Mouse (Mus musculus) left cerebral cortex, adult 2 months (tissue): ENCODE results near the gene Sipa1. TPM values are rescaled to one million over a fixed set of nuclear protein-coding genes. Genes with fewer than 3 reads are reported as not detected.

Experiments used
- DNase-seq, 2 experiments: peaks; one replicate each; pipeline ENCODE4 v3.0.0; 2021 to 2022; ENCODE audit warnings: low spot score in 2 of 2, mixed read lengths in 1 of 2; ENCODE audit errors: extremely low spot score in 1 of 2
- H3K27ac ChIP-seq: fragments of 200-600 bp; 2 replicates; pipeline ENCODE4 v1.8.1; 2022
- H3K4me3 ChIP-seq: fragments of 200-600 bp; 2 replicates; pipeline ENCODE4 v1.8.1; 2022
- CTCF ChIP-seq: fragments of 200-600 bp; IDR thresholded peaks from 2 replicates; pipeline ENCODE4 v1.8.1; 2022; ENCODE audit warnings: antibody characterized with exemption, mild to moderate bottlenecking, moderate library complexity
- intact Hi-C: fragments of 180-260 bp; cut with DNase I; formaldehyde crosslinking; loops from one replicate; pipeline ENCODE4 v1.15.1; 2025
- microRNA-seq, 2 experiments: library from miRNA; unstranded; fragments of <30 nt; microRNA quantifications; one replicate each; pipeline ENCODE4 v1.2.0; 2021
- total RNA-seq, 2 experiments: library from RNA; stranded (reverse); gene quantifications; 2 replicates each; pipeline ENCODE4 v1.2.3; 2021

The Sipa1 gene
- total RNA-seq, 2 experiments from 2014 or later, result 18.2 to 19.0 TPM

GRCm38 (mm10) chr19:5611973-5612372, 51.5 kb downstream of the Sipa1 start:
- H3K27ac ChIP-seq, result no peak overlapping the region
- no peak for DNase-seq
- intact Hi-C loops, result no loop called here
- H3K4me3 ChIP-seq, result no peak overlapping the region
- no peak; the same call in 1 of the 2 replicates for TF ChIP-seq CTCF

GRCm38 (mm10) chr19:5609547-5610404, 53.7 kb downstream of the Sipa1 start, which contains the start of gene Kat5:
Gene Kat5, minus strand, starts transcription at chr19:5610237.
- DNase-seq, result peak; percentile 88 to 92
- peak within 1 kb of the TSS; percentile 65 for H3K4me3 ChIP-seq
- peak within 1 kb of the TSS; percentile 99 for H3K27ac ChIP-seq
- TF ChIP-seq CTCF, result peak; percentile 8; the same call in 1 of the 2 replicates
- intact Hi-C loops, result loop anchor here (1.0 kb wide), 1 partner anchor 28 kb away; the partner anchor contains the start of gene Rela

DNA sequence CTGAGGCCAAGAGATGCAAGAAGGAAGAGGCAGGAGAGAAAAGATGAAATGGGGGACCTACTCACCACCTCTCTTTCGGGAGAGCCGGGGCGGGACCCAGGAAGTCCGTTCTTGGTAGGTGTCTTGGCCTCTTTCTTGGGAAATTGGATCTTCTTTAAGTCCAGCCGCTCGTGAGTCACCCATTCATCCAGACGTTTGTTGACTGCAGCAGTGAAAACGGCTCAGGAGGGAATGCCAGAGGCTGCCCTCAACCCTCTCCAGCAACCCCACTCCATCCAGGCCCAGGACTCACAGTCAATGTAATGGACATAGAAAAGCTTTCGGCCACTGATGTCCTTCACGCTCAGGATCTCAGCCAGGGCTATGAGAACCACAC, 54.3 kb downstream of the Sipa1 start:
- intact Hi-C loops, result no loop called here
- TF ChIP-seq CTCF, result no peak
- no peak for DNase-seq
- H3K27ac ChIP-seq, result peak overlapping the region; percentile 99
- H3K4me3 ChIP-seq, result peak overlapping the region; percentile 65

- no peak for TF ChIP-seq CTCF
- Histone ChIP-seq H3K4me3 (peak overlapping the region; percentile 65), H3K27ac (no peak overlapping the region; the same call in 1 of the 2 replicates)
- DNase-seq, result no peak
- intact Hi-C loops, result no loop called here
These were observed 54.8 kb downstream of the Sipa1 start for GRCm38 (mm10) chr19:5608707-5609106.

GRCm38 (mm10) chr19:5607705-5608410, 55.6 kb downstream of the Sipa1 start:
- no peak for TF ChIP-seq CTCF
- DNase-seq, result no peak
- intact Hi-C loops, result no loop called here
- Histone ChIP-seq H3K27ac (no peak overlapping the region), H3K4me3 (no peak overlapping the region)

GRCm38 (mm10) chr19:5606196-5606595, 57.3 kb downstream of the Sipa1 start:
- intact Hi-C loops, result no loop called here
- peak; percentile 25 for TF ChIP-seq CTCF
- no peak overlapping the region for H3K4me3 ChIP-seq
- no peak overlapping the region for H3K27ac ChIP-seq
- DNase-seq, result no peak

DNA sequence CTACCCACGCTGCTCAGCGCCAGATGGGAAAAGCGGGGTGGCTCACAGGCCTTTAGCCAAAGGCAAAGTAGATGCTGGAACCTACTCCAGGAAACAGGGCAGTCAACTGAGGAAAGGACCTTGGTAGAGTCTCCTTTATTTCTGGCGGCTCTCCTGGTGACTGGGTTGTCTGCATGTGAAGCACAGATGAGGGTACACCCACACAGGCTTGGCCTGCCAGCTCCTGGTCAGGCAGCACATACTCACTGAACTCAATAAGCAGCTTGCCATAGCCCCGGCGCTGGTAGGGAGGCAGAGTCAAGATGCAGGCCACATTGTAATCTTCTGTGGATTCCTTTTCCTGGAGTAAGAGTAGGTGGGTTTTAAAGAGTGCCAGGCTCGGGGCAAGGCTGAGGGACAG, 58.4 kb downstream of the Sipa1 start:
- DNase-seq, result peak in 1 of 2 experiments; percentile 36
- intact Hi-C loops, result no loop called here

GRCm38 (mm10) chr19:5603664-5604063, 59.8 kb downstream of the Sipa1 start:
- intact Hi-C loops, result no loop called here
- Histone ChIP-seq H3K4me3 (no peak overlapping the region), H3K27ac (no peak overlapping the region)
- no peak for TF ChIP-seq CTCF
- no peak for DNase-seq

More for the DNA sequence above, 58.4 kb downstream of the Sipa1 start:
- Histone ChIP-seq H3K4me3 (no peak overlapping the region), H3K27ac (no peak overlapping the region)
- no peak for TF ChIP-seq CTCF

GRCm38 (mm10) chr19:5601752-5602541, 61.6 kb downstream of the Sipa1 start, which contains the start of gene Rnaseh2c:
Gene Rnaseh2c, plus strand, starts transcription at chr19:5601873.
- DNase-seq, result peak; percentile 73 to 74
- peak within 1 kb of the TSS; percentile 88 for H3K27ac ChIP-seq
- TF ChIP-seq CTCF, result no peak
- H3K4me3 ChIP-seq, result peak within 1 kb of the TSS; percentile 74
- intact Hi-C loops, result no loop called here

Small RNA genes lying within 50 kb of the gene (microRNA-seq; reads per million reads assigned to microRNA genes)
- 1.9 to 2.4 reads per million in 2 experiments for gene Mir6987

Other genes with a start within 250 kb of the Sipa1 start
- 100 to 1,000 TPM; 248 to 267 TPM for gene Drap1, start 238.7 kb downstream of the Sipa1 start, total RNA-seq
- gene AI837181, start 238.6 kb downstream of the Sipa1 start, total RNA-seq, result 10 to 100 TPM; 68.0 to 74.1 TPM
- gene Fosl1, start 216.2 kb downstream of the Sipa1 start, total RNA-seq, result under 1 TPM in 1 of 2 experiments, not detected in 1; 0.65 TPM
- 10 to 100 TPM; 29.5 to 30.6 TPM for gene Ccdc85b, start 205.8 kb downstream of the Sipa1 start, total RNA-seq
- gene Fibp, start 203.1 kb downstream of the Sipa1 start, total RNA-seq, result 10 to 100 TPM; 88.9 to 92.1 TPM
- gene Ctsw, start 195.2 kb downstream of the Sipa1 start, total RNA-seq, result under 1 TPM; 0.36 to 0.47 TPM
- 10 to 100 TPM; 16.8 to 17.2 TPM for gene Efemp2, start 189.8 kb downstream of the Sipa1 start, total RNA-seq
- gene Mus81, start 175.3 kb downstream of the Sipa1 start, total RNA-seq, result 10 to 100 TPM; 33.3 to 33.4 TPM
- gene Cfl1, start 173.3 kb downstream of the Sipa1 start, total RNA-seq, result 1,000 to 10,000 TPM; 1,296 to 1,301 TPM
- gene 1700020D05Rik, start 159.9 kb downstream of the Sipa1 start, total RNA-seq, result 1 to 10 TPM; 8.0 to 9.2 TPM
- gene Snx32, start 153.2 kb downstream of the Sipa1 start, total RNA-seq, result 10 to 100 TPM; 81.5 to 89.0 TPM
- gene Ovol1, start 103.1 kb downstream of the Sipa1 start, total RNA-seq, result not detected
- 1 to 10 TPM; 5.4 to 6.0 TPM for gene Ap5b1, start 95.7 kb downstream of the Sipa1 start, total RNA-seq
- 10 to 100 TPM; 77.7 to 82.4 TPM for gene Rnaseh2c, start 61.8 kb downstream of the Sipa1 start, total RNA-seq
- gene Kat5, start 53.5 kb downstream of the Sipa1 start, total RNA-seq, result 10 to 100 TPM; 94.3 to 99.2 TPM
- gene Rela, start 26.2 kb downstream of the Sipa1 start, total RNA-seq, result 10 to 100 TPM; 23.4 to 25.4 TPM
- 10 to 100 TPM; 16.2 to 17.0 TPM for gene Map3k11, start 25.0 kb upstream of the Sipa1 start, total RNA-seq
- 10 to 100 TPM; 77.5 to 80.0 TPM for gene Pcnx3, start 25.2 kb upstream of the Sipa1 start, total RNA-seq
- not detected for gene Kcnk7, start 40.7 kb upstream of the Sipa1 start, total RNA-seq
- gene Ehbp1l1, start 62.6 kb upstream of the Sipa1 start, total RNA-seq, result 10 to 100 TPM; 21.1 to 30.7 TPM
- gene Fam89b, start 65.9 kb upstream of the Sipa1 start, total RNA-seq, result 10 to 100 TPM; 27.5 to 32.4 TPM
- 10 to 100 TPM; 38.9 to 43.1 TPM for gene Ltbp3, start 77.2 kb upstream of the Sipa1 start, total RNA-seq
- gene Scyl1, start 107.7 kb upstream of the Sipa1 start, total RNA-seq, result 10 to 100 TPM; 92.0 to 98.0 TPM
- gene Frmd8, start 211.6 kb upstream of the Sipa1 start, total RNA-seq, result 10 to 100 TPM; 10.1 to 13.4 TPM
- gene Slc25a45, start 214.1 kb upstream of the Sipa1 start, total RNA-seq, result 1 to 10 TPM; 2.5 to 2.7 TPM
- 1 to 10 TPM; 4.3 to 4.7 TPM for gene Tigd3, start 230.4 kb upstream of the Sipa1 start, total RNA-seq
- gene Dpf2, start 249.3 kb upstream of the Sipa1 start, total RNA-seq, result 100 to 1,000 TPM in 1 of 2 experiments, 10 to 100 TPM in 1; 94.8 to 100 TPM